Mouse (Mus musculus): Measurements from ENCODE around the gene Kcnip1.

DNA sequence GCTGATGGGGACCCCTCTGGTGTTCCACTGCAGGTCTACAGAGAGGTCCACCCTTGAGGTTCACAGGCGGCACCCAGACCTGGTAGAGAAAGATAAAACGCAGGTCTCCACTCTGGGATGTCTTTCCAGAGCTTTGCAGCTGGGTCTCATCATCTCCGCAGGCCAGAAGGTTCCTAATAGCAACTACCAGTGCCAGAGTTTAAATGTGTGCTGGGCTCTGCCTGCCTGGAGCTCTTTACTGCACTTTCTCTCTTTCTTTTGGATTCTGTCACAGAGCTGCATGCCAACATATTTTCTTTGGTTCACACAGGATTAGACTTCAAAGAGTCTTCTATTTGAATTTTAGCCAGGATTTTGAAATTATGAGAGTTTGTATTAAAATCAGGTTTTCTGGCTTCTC is 23.8 kb downstream of the Kcnip1 start:
- TF ChIP-seq CTCF (IDR thresholded peaks at IDR 0.05; ENCODE audit: low read depth, low read length) = no peak
- TF ChIP-seq POLR2A (IDR thresholded peaks at IDR 0.05; ENCODE audit: extremely low read depth, insufficient read depth, low read length) = no peak
